Mouse (Mus musculus): ENCODE data around the gene Ifit1. TPM values are rescaled to one million over a fixed set of nuclear protein-coding genes. Genes with fewer than 3 reads are reported as not detected.

Gene Ifit1
- total and polyA plus RNA-seq, 3 experiments = 0.25 to 2.3 (median 1.4) TPM

DNA sequence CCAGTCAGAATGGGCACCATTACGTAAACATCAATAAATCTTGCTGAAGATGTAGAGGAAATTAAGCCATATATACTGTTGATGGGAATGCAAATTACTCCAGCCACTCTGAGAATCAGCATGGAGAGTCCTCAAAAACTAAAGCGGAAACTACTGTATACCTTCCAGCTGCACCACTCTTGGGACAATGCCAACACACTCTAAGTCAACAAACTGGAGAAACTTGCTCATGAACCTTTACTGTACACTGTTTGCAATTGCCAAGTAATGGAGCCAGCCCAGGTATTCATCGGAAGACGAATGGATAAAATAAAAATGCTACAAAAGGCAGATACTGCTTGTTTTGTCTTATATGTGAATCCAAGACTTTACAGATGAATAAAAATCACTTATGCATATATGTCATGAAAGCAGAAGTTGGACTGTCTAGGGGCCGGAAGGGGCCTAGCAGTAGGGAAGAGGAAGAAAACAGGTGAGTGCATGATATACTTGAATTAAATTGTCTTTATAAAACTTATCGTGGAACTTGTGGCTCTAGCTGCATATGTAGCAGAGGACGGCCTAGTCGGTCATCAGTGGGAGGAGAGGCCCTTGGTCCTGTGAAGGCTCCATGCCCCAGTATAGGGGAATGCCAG lies 55.8 kb downstream of the Ifit1 start:
- no peak overlapping the region for H3K4me3 ChIP-seq (replicated peaks in 1 of 3; ENCODE audit: low read depth in 2 of 3, low read length in 2 of 3, poor library complexity in 1 of 3)
- H3K4me2 ChIP-seq (ENCODE audit: insufficient read depth, low read depth, poor library complexity, severe bottlenecking) = no peak overlapping the region
- no peak for DNase-seq (ENCODE audit: extremely low read depth)
- no peaks in the 10 kb centered on the region for H3K36me3 ChIP-seq (replicated peaks in 1 of 2; ENCODE audit: control insufficient read depth in 1 of 2, insufficient read depth in 1 of 2, low read length in 1 of 2)
- TF ChIP-seq ZC3H11A (IDR thresholded peaks at IDR 0.05; ENCODE audit: low read depth, low read length) (no peak), ZNF384 (IDR thresholded peaks at IDR 0.05; ENCODE audit: low read depth, low read length) (no peak), EP300 (IDR thresholded peaks at IDR 0.05; ENCODE audit: low read length) (no peak), MEF2A (IDR thresholded peaks at IDR 0.05; ENCODE audit: borderline replicate concordance, low read depth, low read length) (no peak), PAX5 (IDR thresholded peaks at IDR 0.05; ENCODE audit: low read length) (no peak), BHLHE40 (IDR thresholded peaks at IDR 0.05; ENCODE audit: low read depth, low read length) (no peak), MXI1 (IDR thresholded peaks at IDR 0.05; ENCODE audit: low read depth, low read length) (no peak), ZKSCAN1 (IDR thresholded peaks at IDR 0.05; ENCODE audit: borderline replicate concordance, low read depth, low read length) (no peak), NELFE (IDR thresholded peaks at IDR 0.05; ENCODE audit: low read depth, low read length) (no peak), POLR2A (IDR thresholded peaks at IDR 0.05; ENCODE audit: low read depth, low read length) (no peak), NRF1 (IDR thresholded peaks at IDR 0.05; ENCODE audit: low read depth, low read length) (no peak), CHD1 (IDR thresholded peaks at IDR 0.05; ENCODE audit: low read depth, low read length) (no peak), UBTF (IDR thresholded peaks at IDR 0.05; ENCODE audit: low read depth, low read length) (no peak), USF1 (IDR thresholded peaks at IDR 0.05; ENCODE audit: low read depth, low read length) (no peak), IRF4 (IDR thresholded peaks at IDR 0.05; ENCODE audit: low read depth, low read length) (no peak), MAZ (IDR thresholded peaks at IDR 0.05; ENCODE audit: low read depth, low read length) (no peak), HCFC1 (IDR thresholded peaks at IDR 0.05; ENCODE audit: low read depth, low read length) (no peak), JUN (IDR thresholded peaks at IDR 0.05; ENCODE audit: insufficient read depth, low read depth, low read length) (no peak), RAD21 (IDR thresholded peaks at IDR 0.05; ENCODE audit: low read depth, low read length) (no peak)
- H3K27ac ChIP-seq (ENCODE audit: insufficient read depth, low read depth) = no peak overlapping the region
- no peaks in the 10 kb centered on the region for H3K27me3 ChIP-seq (replicated peaks)
- H3K9me3 ChIP-seq (replicated peaks; ENCODE audit: low read length) = no peaks in the 10 kb centered on the region
- dilution Hi-C loops (cut with MboI; ENCODE audit: extremely low pct_ligation_motif_present, extremely low pct_unique_long_range_greater_than_20kb, low sequenced_read_pairs) = no loop called here
- no peaks in the 10 kb centered on the region for H3K79me2 ChIP-seq (replicated peaks; ENCODE audit: control insufficient read depth, extremely low read depth, insufficient read depth, poor library complexity, severe bottlenecking)
- no peaks in the 10 kb centered on the region for H3K4me1 ChIP-seq (ENCODE audit: control insufficient read depth in 1 of 2, insufficient read depth in 2 of 2)
- no peak overlapping the region for H3K9ac ChIP-seq (ENCODE audit: insufficient read depth, low read depth)
- in situ Hi-C loops (cut with MboI; ENCODE audit: low pct_ligation_motif_present, low pct_unique_long_range_greater_than_20kb, low sequenced_read_pairs) = no loop called here

DNA sequence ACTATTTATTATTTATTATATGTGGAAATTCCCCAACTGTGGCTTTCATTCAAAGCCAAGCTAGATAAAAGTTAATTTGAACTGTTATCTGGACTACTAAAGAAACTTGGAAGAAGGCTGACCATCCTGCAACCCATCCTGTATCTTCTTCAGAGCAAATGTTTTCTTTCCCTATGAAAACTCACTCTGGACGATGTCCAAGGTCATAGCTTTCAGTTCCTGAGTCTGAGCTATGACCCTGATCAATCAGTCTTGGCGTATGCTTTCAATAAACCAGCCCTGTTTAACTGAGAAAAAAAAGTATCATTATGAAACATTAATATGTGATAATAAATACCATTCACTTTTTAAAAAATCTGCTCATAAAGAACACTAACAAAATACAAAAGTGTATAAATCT lies 56.8 kb downstream of the Ifit1 start:
- in situ Hi-C loops (cut with MboI; ENCODE audit: low pct_ligation_motif_present, low pct_unique_long_range_greater_than_20kb, low sequenced_read_pairs) (no loop called here), dilution Hi-C loops (cut with MboI; ENCODE audit: extremely low pct_ligation_motif_present, extremely low pct_unique_long_range_greater_than_20kb, low sequenced_read_pairs) (no loop called here)
- no peak overlapping the region for H3K27ac ChIP-seq (ENCODE audit: insufficient read depth, low read depth)
- H3K27me3 ChIP-seq (replicated peaks) = no peaks in the 10 kb centered on the region
- H3K79me2 ChIP-seq (replicated peaks; ENCODE audit: control insufficient read depth, extremely low read depth, insufficient read depth, poor library complexity, severe bottlenecking) = no peaks in the 10 kb centered on the region
- H3K4me3 ChIP-seq (replicated peaks in 1 of 3; ENCODE audit: low read depth in 2 of 3, low read length in 2 of 3, poor library complexity in 1 of 3) = no peak overlapping the region
- no peak for DNase-seq (ENCODE audit: extremely low read depth)
- H3K9me3 ChIP-seq (replicated peaks; ENCODE audit: low read length) = no peaks in the 10 kb centered on the region
- H3K36me3 ChIP-seq (replicated peaks in 1 of 2; ENCODE audit: control insufficient read depth in 1 of 2, insufficient read depth in 1 of 2, low read length in 1 of 2) = no peaks in the 10 kb centered on the region
- no peak overlapping the region for H3K9ac ChIP-seq (ENCODE audit: insufficient read depth, low read depth)
- no peak overlapping the region for H3K4me2 ChIP-seq (ENCODE audit: insufficient read depth, low read depth, poor library complexity, severe bottlenecking)
- TF ChIP-seq E2F4 (IDR thresholded peaks at IDR 0.05; ENCODE audit: insufficient replicate concordance, low read depth, low read length) = no peak
- TF ChIP-seq SMC3 (IDR thresholded peaks at IDR 0.05; ENCODE audit: low read depth, low read length) = no peak
- no peak for TF ChIP-seq TBP (conservative IDR thresholded peaks at IDR 0.05; ENCODE audit: low read depth, low read length)
- no peak for TF ChIP-seq ELF1 (IDR thresholded peaks at IDR 0.05; ENCODE audit: low read depth, low read length)
- no peak for TF ChIP-seq MAX (IDR thresholded peaks at IDR 0.05; ENCODE audit: low read length)
- no peak for TF ChIP-seq IRF4 (IDR thresholded peaks at IDR 0.05; ENCODE audit: low read depth, low read length)
- no peak for TF ChIP-seq ZC3H11A (IDR thresholded peaks at IDR 0.05; ENCODE audit: low read depth, low read length)
- TF ChIP-seq NRF1 (IDR thresholded peaks at IDR 0.05; ENCODE audit: low read depth, low read length) = no peak
- TF ChIP-seq EP300 (IDR thresholded peaks at IDR 0.05; ENCODE audit: low read length) = no peak
- TF ChIP-seq JUND (conservative IDR thresholded peaks at IDR 0.05; ENCODE audit: low read depth, low read length) = no peak
- no peak for TF ChIP-seq MEF2A (IDR thresholded peaks at IDR 0.05; ENCODE audit: borderline replicate concordance, low read depth, low read length)
- no peak for TF ChIP-seq POLR2A (IDR thresholded peaks at IDR 0.05; ENCODE audit: low read depth, low read length)
- no peak for TF ChIP-seq BHLHE40 (IDR thresholded peaks at IDR 0.05; ENCODE audit: low read depth, low read length)
- TF ChIP-seq UBTF (IDR thresholded peaks at IDR 0.05; ENCODE audit: low read depth, low read length) = no peak
- no peak for TF ChIP-seq CHD1 (IDR thresholded peaks at IDR 0.05; ENCODE audit: low read depth, low read length)
- TF ChIP-seq SIN3A (IDR thresholded peaks at IDR 0.05; ENCODE audit: low read length) = no peak
- TF ChIP-seq RCOR1 (conservative IDR thresholded peaks at IDR 0.05; ENCODE audit: low read depth, low read length) = no peak
- TF ChIP-seq JUN (IDR thresholded peaks at IDR 0.05; ENCODE audit: insufficient read depth, low read depth, low read length) = no peak
- TF ChIP-seq USF1 (IDR thresholded peaks at IDR 0.05; ENCODE audit: low read depth, low read length) = no peak
- H3K4me1 ChIP-seq (ENCODE audit: control insufficient read depth in 1 of 2, insufficient read depth in 2 of 2) = no peaks in the 10 kb centered on the region

Measured in CH12.LX (cell line).